Mouse (Mus musculus) cerebral cortex, adult 2 months (tissue): Measurements from ENCODE around the gene Bhlha9.

Experiments
- WGBS: fragments of 180-500 bp; shearing (Covaris S2); methylation state at CpG from one replicate; pipeline ENCODE4 v1.1.7; 2018; 5-methylcytosine and 5-hydroxymethylcytosine counted together

Gene Bhlha9

DNA sequence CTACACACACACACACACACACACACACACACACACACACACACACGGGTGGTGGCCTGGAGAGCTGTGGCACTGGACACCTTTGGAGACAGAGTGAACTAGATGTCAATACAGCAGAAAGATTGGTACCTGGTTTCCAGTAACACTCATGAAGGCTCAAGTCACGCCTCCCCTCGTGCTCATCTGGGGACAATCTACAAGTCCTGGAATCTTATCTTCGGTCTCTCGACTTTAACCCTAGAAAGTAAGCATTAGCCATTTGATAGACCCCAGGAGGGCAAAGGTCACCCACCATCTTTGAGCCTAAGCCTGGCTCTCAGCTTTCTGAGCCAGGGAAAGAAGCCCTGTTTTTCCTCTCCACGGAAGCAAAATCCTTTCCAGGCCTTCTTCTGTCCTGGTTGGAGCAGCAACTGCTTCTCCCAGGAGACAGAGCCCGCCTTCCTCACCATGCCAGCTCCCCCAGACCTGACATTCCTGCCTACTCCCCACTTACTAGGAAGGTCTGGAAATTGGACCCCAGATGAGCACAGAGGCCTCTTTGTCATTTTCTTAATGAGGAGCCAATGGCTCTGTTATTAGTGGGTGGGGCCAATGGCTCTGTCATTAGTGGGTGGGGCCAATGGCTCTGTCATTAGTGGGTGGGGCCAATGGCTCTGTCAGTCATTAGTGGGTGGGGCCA, 10.3 kb upstream of the Bhlha9 start:
- WGBS: 75% methylated on average over 7 of the region's 7 CpGs

DNA sequence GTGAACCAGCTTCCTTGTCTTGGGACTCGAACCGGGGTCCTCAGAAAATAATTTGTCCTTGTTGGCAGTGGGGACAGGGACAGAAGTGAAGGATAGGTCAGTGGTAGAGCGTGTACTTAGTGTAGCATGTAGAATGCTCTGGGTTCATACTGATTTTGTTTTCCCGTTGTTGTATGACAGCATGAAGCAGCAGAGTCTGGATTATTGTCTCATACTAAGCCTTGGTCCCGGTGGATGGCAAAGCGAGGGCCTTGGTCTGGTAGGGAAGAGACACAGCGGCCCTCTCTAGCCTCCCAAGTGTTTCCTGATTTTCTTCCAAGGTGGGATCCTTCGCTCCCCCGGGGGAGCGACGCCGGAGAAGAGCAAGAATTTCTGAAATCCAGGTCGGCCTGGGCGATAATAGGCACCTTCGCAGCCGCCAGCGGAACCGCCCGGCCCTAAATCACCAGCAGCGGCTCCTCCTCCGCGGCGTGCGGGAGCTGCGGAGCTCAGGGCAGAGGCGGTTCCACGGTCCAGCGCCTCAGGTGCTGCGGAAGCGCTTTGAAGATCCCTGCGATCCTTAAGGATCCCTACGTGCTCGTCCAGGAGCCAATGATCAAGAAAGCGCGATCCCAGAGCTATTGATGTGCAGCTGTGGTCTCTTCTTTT, 6.1 kb upstream of the Bhlha9 start:
- 14% methylated on average over 35 of the region's 35 CpGs for WGBS

DNA sequence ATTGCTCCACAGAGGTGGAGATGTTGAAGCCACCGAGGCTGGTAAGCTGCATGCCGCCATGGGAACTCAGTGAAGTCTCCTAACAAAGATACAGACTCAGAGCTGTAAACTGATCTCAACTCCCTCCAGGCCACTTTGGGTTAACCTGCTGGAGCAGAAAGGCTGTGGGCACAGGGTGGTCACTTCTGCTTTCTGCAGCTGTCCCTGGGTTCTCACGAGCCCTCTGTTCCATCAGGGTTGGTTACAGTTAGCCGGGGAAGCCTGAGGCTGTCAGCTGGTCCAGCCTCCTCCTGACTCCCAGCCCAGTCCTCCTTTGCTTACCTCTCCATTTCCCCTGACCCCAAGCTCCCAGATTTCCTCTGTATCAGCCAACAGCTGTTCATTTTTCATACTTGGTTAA, 4.5 kb upstream of the Bhlha9 start:
- 65% methylated on average over 4 of the region's 4 CpGs for WGBS

DNA sequence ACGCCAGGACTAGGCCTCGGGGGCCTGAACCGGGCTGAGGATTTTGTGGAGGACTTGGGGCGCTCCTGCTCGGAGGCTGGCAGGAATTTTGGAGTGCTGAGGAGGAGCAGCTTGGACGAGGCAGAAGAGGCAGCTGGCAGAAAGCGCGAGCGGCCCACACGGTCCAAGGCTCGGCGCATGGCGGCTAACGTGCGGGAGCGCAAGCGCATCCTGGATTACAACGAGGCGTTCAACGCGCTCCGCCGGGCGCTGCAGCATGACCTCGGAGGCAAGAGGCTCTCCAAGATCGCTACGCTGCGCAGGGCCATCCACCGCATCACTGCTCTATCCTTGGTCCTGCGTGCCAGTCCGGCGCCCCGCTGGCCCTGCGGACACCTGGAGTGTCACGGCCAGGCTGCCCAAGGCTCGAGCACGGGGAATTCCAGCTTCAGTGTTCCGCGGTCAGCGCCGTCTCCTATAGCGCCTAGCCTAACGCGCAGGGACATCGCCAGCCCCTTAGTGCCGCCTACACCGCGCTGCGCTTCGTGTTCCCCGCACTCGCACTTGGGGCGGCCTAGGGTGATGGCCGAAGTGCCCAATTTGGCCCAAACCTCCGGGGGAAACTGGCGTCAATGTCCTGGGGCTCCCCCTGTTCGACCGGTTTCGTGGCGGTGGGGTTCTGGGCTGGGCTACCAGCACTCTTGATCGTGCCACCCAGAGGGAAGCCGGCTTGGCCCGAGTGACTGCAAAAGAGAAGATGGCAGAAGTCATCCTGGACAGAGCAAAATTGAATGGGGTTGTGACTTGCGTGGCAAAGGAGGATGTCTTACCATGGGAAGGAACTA, 503 bp downstream of the Bhlha9 start:
- 4% methylated on average over 64 of the region's 64 CpGs for WGBS

DNA sequence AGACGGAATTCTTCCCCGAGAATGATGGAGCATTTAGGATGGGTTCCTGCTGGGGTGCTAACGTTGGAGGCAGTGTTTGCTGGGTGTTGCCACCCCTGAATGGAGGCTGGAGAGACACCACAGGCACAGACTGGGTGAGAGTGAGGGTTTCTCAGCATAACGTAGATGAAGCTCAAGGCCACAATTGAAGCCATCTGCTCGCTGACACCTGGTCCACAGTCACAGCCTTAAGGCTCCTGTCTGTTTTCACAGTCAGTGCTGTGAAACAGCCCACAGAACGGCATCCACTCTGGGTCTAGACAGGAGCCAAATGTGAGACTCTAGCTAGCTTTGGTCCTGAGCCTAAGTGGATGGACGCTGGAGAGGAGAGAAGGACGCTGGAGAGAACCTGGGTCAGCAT, 1.9 kb downstream of the Bhlha9 start:
- WGBS: 44% methylated on average over 8 of the region's 8 CpGs

DNA sequence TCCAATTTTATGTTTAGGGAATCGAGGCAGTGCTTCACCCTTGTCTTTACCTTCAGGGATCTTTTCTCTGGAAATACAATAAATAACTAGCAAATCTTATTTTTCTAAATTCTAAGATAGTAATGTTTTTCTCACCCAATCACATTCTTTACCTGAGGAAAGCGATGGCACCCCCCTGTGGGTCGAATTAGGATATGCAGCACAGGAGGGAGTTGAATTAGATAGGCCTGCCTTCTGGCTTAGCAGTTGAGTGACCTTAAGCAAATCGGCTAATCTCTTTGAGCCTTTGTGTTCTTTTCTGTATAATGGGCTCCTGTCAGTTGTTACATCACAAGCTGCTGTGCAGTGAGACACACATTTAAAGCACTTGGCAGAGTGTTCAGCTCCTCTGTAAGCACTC, 2.4 kb downstream of the Bhlha9 start:
- 48% methylated on average over 4 of the region's 4 CpGs for WGBS

DNA sequence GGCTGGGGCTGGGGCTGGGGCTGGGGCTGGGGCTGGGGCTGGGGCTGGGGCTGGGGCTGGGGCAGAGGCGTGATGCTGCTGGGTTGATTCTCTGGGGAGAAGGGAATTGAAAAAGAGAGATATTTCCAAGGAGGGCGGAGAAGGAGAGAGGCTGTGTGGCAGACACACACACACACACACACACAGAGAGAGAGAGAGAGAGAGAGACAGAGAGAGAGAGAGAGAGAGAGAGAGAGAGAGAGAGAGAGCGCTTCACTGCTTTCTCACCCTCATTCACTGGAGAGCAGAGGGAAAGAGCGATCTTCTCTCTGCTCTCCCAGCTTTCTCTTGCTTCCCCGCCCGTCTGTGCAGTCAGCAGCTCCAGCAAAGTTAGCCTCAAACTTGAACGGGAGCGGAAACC, 7.2 kb downstream of the Bhlha9 start, which contains the start of gene Trarg1:
Trarg1 (plus strand) TSS at position 301 of the 400 bp plus-strand sequence.
- WGBS: 28% methylated on average over 7 of the region's 8 CpGs

DNA sequence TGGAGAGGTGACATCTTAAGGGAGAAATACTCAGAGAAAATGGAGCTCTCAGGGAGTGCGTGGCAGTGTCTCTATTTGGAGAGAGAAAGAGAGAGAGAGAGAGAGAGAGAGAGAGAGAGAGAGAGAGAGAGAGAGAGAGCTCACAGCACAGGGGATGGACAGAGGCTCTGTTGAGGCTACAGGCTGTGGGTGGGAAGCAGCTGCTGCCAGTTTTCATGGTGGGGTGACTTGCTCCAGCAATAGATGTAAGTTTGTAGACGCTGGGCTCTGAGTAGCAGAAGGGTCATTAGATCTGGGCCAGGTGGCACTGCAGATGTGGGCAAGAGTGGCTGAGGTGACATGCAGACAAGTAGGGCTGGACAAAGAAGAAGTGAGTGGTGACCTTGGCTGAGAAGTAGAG, 13.3 kb downstream of the Bhlha9 start:
- 67% methylated on average over 2 of the region's 2 CpGs for WGBS

DNA sequence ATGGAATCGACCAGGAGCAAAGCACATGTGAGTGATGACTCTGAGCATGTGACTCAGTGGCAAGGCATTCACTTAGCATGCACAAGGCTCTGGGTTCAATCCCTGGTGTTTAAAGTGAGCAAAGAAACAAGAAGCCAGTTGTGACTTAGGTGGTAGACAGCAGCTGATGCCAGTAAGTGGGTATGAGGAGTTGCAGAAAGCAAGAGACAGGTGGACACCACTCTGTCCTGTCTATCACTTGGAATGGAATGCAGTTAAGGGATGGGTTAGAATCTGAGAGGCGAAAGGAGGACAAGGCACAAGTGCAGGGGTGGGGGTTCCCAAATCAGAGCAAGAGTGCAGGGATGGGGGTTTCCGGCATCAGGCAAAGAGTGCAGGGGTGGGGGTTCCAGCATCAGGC, 19.8 kb downstream of the Bhlha9 start:
- WGBS: 85% methylated on average over 3 of the region's 3 CpGs

DNA sequence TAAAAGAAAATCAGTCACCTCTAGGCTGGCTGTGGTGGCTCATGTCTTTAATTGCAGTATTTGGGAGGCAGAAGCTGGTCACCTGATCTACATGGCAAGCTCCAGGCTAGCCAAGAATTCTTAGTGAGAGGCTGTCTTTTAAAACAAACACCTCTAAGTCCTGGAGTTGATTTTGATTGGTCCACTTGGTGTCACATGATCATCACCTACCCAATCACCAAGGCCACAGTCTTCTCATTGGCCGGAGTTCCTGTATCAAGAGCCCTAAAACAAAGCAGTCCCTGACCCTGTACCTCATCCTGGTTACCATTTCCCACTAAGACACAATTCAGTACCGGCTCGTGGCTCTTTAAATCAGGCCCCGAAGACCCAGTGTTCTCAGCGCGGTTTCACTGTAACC, 23.5 kb downstream of the Bhlha9 start:
- WGBS: 49% methylated on average over 6 of the region's 6 CpGs

DNA sequence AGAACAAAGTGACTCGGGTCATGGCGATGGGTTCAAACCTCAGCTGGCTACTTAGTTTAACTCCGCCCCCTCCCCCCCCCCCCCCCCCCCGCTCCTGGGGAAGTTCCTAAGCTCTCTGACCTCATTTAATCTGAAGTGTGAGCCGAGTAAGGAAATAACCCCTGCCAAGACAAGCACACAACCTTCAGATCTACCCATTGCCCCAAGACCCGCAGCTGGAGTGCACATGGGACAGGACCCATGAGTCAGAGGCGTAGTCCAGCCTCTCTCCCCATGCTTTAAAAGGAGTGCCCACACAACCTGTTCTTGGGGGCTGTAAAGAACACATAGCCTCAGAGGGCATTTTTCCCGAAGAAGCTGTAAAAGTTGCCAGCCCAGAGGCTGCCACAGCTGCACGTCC, 27.4 kb downstream of the Bhlha9 start:
- WGBS: 54% methylated on average over 6 of the region's 9 CpGs

DNA sequence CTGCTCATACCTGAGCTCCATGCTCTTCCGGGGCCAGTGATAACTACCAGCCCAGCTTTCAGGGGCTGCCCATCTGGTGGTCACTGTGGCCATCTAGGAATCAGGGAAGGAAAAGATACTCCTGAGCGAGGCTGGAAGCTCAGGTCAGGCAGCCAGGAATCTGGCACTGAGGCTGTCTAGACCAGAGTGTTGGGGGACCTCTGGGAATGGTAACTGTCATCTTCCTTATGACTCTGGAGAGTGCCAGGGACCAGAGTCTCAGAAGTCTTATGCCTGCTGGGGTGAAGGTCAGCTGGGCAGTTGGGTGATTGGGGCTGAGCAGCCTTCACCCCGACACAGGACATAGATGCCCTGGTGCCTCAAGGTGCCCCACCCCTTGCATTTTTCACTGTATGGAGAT, 35.4 kb downstream of the Bhlha9 start:
- WGBS: 92% methylated on average over 3 of the region's 3 CpGs

DNA sequence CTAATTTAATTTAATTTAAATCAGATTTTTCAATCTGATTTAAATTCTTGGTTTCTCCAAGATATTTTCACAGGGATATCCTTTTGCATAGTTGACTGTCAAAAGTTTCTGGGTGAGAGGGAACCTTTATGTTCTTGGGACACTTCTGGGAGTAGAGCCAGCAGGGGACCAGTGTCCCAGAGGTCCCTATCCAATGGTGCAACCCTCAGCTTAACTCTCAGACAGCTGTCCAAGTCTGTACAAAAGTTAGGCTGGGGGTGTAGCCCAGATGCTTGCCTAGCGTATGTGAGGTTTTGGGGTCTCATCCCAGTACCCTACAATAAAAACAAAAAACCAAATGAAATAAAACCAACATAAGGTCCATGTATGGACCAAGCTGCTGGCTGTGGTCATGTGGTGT, 35.8 kb downstream of the Bhlha9 start:
- 94% methylated on average over 1 of the region's 1 CpGs for WGBS

DNA sequence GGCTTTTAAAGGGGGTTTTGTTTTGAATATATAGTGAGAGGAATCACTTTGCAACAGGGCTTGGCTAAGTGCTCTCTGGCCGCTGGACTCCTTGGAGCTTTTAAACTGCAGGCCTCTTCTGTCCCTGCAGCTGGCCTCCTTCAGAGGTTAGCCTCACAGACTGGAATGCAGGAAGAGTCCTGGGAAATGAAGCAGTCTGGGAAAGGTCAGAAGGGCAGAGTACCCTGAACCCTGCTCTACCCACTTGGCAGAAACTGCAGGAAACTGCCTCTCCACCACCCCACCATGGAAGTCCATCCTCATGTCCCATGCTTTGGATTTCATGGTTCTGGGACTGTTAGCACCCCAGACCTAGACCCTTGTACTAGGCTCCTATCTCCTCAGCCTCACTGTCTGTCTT, 36.6 kb downstream of the Bhlha9 start:
- 89% methylated on average over 1 of the region's 1 CpGs for WGBS

DNA sequence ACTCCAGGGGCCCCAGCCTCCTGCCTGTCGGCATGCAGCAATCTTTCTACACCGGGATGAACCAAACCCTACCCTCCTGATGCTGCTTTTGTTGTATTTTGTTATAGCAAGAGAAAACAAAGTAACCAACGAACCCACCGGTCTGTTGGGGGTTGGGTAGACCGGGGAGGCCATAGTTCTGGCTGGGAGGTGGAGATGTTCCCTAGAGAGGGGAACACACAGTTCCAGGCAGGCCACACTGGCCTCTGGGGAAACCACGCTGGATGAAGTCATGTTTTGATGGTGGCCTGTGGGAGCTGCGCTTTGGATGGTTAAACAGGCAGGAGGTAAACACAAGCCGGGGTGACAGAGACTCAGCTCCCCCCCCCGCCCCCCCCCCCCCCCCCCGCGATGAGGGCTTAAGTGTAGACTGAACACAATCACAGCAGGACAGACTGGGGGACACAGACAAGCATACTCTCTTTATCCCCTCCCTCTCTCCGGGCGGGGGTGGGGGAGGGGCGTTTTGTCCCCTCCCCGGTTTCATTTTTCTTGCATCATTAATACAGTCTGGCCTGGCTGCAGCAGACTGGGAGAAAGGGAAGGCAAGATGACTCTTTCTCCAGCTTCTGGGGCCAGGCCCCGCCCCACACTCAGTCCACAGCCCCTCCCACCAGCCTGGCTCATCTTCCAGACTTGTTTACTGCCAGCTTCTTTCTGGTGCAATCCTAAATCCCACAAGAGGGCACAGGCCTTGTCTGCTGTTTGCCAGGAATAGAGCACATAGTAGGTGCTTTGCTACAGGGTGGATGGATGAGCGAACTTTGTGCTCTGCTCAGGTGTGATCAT, 37.6 kb downstream of the Bhlha9 start:
- 34% methylated on average over 15 of the region's 17 CpGs for WGBS

DNA sequence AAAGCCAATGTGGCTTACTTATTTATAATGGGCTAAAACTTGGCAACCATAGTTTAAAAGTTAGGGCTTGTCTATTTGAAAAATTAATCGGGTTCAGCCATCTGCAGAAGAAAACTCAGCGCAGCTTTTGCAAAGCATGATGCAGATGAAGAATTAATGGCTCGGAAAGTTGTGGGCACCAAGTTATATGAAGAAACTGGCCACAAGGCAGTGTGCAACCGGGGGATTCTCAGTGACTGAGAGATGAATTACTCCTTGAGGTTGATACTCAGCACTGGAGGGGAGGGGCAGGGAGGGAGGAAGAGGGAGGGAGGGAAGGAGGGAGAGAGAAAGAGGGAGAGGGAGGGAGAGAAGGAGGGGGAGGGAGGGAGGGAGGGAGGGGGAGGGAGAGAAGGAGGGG, 44.7 kb downstream of the Bhlha9 start:
- WGBS: 70% methylated on average over 4 of the region's 4 CpGs
